Mouse (Mus musculus): Measurements from ENCODE around the gene Zfp689.
"Not testable (repeated sequence)": the region's sequence is repeated elsewhere in the genome, so short reads cannot be mapped to it uniquely, and the experiment has no call there.

The Zfp689 gene

DNA sequence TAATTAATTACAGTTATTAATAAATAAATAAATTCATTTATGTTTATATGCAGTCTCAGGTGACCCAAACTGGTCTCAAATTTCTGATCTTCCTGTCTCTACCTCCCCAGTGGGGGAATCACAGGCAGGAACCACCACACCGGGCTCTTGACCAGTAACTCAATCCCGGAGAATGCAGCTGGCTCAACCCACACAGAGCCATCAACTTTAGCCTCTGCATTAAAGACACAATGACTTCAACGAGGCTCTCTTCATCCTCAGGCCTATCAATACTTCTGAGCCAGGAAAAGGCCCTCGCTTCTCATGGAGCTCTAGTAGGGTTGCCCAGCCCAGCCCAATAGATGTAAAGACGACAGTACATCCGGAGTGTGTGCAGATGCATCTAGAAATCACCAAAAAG is 44.9 kb downstream of the Zfp689 start:
- not testable (repeated sequence) for DNase-seq (ENCODE audit: low spot score)

GRCm38 (mm10) chr7:127402980-127403379 is 46.0 kb downstream of the Zfp689 start:
- no peak for DNase-seq (ENCODE audit: low spot score)

DNA sequence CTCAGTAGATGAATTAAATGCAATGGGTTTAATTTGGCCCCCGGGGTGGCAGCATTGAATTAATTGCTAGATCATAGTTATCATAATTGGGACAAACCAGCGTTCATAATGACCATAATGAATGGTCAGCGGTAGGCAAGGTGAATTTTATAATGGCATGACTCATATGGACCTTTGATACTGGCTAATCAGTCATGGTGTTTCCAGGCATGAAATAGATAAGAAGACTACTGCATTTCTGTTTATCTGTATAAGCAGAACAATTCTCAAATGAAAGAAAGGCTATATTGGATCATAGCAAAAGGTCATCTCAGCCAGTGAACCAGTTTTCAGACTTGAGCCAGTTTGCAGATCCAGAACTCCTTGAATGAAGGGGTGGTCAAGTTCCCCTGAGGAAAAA is 48.6 kb downstream of the Zfp689 start:
- no peak for DNase-seq (ENCODE audit: low spot score)

DNA sequence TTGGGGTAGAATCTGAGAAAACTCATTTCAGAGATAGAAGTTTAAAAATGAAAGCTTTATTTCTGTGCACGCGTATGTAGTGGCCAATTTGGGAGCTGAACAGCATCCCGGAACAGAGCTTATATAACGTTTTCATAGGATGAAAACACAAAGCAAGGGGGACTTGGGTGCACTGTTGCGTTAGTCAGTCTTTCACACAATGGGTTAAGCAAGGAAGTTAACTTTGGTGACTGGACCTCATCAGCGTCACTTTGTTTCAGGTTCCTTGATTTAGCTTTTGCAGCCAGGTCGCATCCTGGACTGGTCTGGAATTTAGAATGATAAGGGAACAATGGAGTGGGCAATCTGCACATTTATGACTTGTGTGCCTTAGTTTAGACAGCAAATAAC is 55.0 kb downstream of the Zfp689 start:
- no peak for DNase-seq (ENCODE audit: low spot score)

DNA sequence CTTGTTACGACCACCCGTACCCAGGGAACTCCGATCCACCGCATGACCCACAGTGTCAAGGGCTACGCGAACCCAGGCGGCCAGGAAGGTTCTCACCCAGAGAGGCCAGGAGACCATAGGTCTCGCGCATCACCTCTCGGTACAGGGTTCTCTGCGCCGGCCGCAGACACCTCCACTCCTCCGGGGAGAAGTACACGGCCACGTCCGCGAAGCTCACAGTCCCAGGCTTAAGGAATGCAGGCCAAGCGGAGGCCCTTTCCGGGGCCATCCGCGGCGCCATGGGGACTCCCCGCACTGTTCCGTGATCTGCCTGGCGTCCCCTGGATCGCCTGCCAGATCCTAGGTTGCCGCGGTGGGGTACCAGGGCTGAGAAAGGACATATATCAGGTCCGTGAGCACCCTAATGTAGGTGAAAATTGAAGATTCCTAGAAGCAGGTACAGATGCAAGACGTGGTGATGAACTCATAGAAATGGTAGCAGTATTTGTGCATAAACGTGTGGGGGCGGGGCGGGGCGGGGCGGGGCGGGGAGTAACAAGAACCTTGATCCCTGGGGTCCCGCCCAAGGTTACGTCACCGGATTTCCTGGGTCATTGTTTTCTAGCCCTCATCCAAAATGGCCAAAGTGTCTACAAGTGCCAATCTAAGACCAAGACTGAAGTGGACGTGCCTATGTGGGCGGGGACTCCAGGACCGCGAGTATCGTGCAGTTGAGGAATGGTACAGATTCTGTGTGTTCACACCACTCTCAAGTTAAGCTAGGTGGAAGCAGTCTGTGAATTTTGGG is 55.6 kb downstream of the Zfp689 start, which contains the start of gene E430018J23Rik:
E430018J23Rik (minus strand) TSS at position 473 of the 787 bp plus-strand sequence.
- DNase-seq (ENCODE audit: low spot score) = peak; percentile 88

DNA sequence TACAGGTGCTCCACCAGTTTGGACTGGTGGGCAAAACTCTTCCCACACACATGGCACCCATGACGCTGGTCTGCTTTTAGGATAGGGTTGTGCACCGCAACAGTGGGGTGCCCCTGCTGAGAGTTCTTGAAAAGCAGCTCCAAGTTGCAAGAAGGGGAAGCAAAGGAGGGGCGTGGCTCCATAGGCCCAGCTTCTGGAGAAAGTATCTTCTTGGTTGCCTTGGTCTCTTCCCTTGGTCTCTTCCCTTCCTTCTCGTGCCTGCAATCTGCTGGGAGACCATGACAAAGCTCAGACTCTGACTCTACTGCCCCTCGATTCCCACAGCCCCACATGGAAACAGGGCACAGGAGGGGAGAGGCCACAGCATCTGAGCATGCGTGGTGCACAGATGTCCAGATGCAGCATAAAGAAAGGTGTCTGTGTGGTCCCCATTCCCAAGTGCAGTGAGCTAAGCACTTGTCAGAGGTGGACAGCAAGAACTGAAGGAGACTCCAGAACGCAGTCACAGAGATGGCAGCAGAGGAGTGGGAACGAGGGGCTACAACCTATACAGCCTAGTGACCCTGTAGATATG is 56.6 kb downstream of the Zfp689 start:
- no peak for DNase-seq (ENCODE audit: low spot score)
